Mouse (Mus musculus) ES-E14 (cell line): ENCODE data around the gene Kif1b.

ENCODE experiments used
- CHD2 ChIP-seq: IDR thresholded peaks from 2 replicates; pipeline ENCODE4 v1.6.1; 2014; ENCODE audit warnings: mild to moderate bottlenecking, low read depth, low read length, inconsistent platforms
- HCFC1 ChIP-seq: IDR thresholded peaks from 2 replicates; pipeline ENCODE4 v1.6.1; 2012; ENCODE audit warnings: low read length, inconsistent platforms, borderline replicate concordance; ENCODE audit not compliant: insufficient read depth
- MAFK ChIP-seq: IDR thresholded peaks from 2 replicates; pipeline ENCODE4 v1.6.1; 2014; ENCODE audit warnings: mild to moderate bottlenecking, low read depth, low read length, inconsistent platforms; ENCODE audit not compliant: insufficient read depth
- ZC3H11A ChIP-seq: IDR thresholded peaks from 2 replicates; pipeline ENCODE4 v1.6.1; 2012; ENCODE audit warnings: low read depth, mild to moderate bottlenecking, inconsistent platforms, low read length, borderline replicate concordance
- ZNF384 ChIP-seq: IDR thresholded peaks from 2 replicates; pipeline ENCODE4 v1.6.1; 2012; ENCODE audit warnings: low read depth, low read length, inconsistent platforms

GRCm38 (mm10) chr4:149354671-149355070 is 47.2 kb upstream of the Kif1b start:
- TF ChIP-seq CHD2 (no peak), ZNF384 (no peak), MAFK (no peak), ZC3H11A (no peak), HCFC1 (no peak)
